In the genomic region with DNA sequence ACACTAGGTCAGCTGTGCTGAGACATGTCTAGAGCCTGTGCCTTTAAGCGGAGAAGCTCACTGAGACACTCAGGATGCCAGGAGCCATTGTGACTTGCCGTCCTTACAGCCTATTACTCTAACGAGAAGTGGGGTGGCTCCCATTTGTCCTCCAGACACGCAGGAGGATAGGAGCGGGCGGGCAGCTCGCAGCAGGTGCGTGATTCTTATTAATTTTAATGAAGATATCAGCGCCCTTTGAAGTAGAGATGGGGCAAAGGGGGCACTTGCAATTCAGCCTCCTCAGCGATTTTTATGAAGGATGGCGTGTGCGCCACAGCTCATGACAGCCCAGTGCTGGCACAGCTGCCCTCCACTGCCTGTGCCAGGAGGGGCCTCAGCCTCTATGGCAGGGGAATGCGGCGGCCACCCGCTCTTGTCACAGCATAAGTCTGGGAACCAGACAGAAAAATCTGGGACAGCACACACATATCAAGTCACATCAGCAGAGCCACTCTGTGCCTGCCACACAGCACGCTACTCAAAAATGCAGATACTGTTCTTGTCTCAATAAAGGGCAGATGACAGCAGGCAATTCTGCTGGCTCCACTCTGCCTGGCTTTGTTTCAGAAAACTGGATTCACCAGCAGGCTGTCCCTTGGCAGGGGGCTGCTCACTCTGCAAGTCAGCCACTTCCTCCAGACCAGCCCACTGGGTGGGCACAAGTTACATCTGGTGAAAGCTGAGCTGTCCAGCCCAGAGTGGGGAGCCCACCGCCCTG, we compare ENCODE assay signal across 9 mouse cellular contexts. TPM values are rescaled to one million over a fixed set of nuclear protein-coding genes. Genes with fewer than 3 reads are reported as not detected.
A peak's percentile ranks its signal among the peaks of the same experiment; 100 is the strongest.
DNase-seq lines count a peak whose midpoint lies in the region; ATAC-seq and TF ChIP-seq lines count a peak whose summit lies in the region.
"Had no signal": no experiment of that assay in that cellular context is flagged by ENCODE, and none has a peak within 500 bp of the region (broad histone marks: within the 10 kb centered on the region; RNA-seq: fewer than 3 reads in every experiment).

No protein-coding gene starts in this region.

- no peaks in the 10 kb centered on the region for H3K27me3 ChIP-seq in forebrain, embryonic 16.5 days (replicated peaks; ENCODE audit: control insufficient read depth, insufficient read depth, low read length)

- no peak for TF ChIP-seq CTCF in left cerebral cortex, adult 2 months (IDR thresholded peaks at IDR 0.05)

- no peaks in the 10 kb centered on the region for H3K9me3 ChIP-seq in forebrain, embryonic 16.5 days (ENCODE audit: control insufficient read depth, low read length)

- peak overlapping the region; percentile 52 for H3K9ac ChIP-seq in forebrain, embryonic 16.5 days (replicated peaks; ENCODE audit: low read depth, low read length)

- H3K4me1 ChIP-seq in forebrain, embryonic 16.5 days (replicated peaks; ENCODE audit: control insufficient read depth, insufficient read depth, low read length): peaks cover 20% of the 10 kb centered on the region

- no peaks in the 10 kb centered on the region for H3K36me3 ChIP-seq in forebrain, embryonic 16.5 days (ENCODE audit: control insufficient read depth, insufficient read depth)

- peak overlapping the region; percentile 26 for H3K4me3 ChIP-seq in forebrain, embryonic 16.5 days (replicated peaks; ENCODE audit: low read length)
- peak overlapping the region; percentile 44 for H3K4me3 ChIP-seq in left cerebral cortex, adult 2 months

- H3K27ac ChIP-seq in forebrain, embryonic 16.5 days (ENCODE audit: low read length): peak overlapping the region; percentile 85
- peak overlapping the region; percentile 83 for H3K27ac ChIP-seq in left cerebral cortex, adult 2 months

- intact Hi-C loops in left cerebral cortex, adult 2 months (cut with DNase I): no loop called here

- peak; percentile 83 for ATAC-seq in forebrain, embryonic 16.5 days
- no peak for ATAC-seq in granulocyte monocyte progenitor cell, adult 5-6 weeks (replicated peaks; ENCODE audit: poor library complexity, severe bottlenecking)

- 21% methylated on average over 17 of the region's 17 CpGs for WGBS in forebrain, embryonic 16.5 days

- H3K4me2 ChIP-seq in forebrain, embryonic 16.5 days (ENCODE audit: low read length): peak overlapping the region; percentile 49

- peak; percentile 76 for DNase-seq in retina, postnatal 1 day
- no peak for DNase-seq in retina, embryonic 14.5 days (ENCODE audit: low spot score)
- peak in 1 of 2 experiments; percentile 32 for DNase-seq in left cerebral cortex, adult 2 months (ENCODE audit: extremely low spot score in 1 of 2, low spot score in 2 of 2)
- DNase-seq in adrenal gland, postnatal 25 days: no peak
- DNase-seq in kidney, adult 8-10 months: no peak
- DNase-seq: heart, postnatal 36 days had no signal

RNA-seq across cellular contexts. Expression of a gene that starts 15.5 kb away (rescaled TPM):
- polyA plus RNA-seq in forebrain, embryonic 16.5 days (2015; fragmentation: Nextera tagmentation; extraction: Ambion mirVana): 0.34 and 0.60 TPM in 2 replicates
- under 1 TPM; 0.63 to 0.65 TPM for total RNA-seq in left cerebral cortex, adult 2 months (2021)
- total RNA-seq in granulocyte monocyte progenitor cell, adult 5-6 weeks (2014; fragmentation: Nextera tagmentation): not detected in 2 replicates
- total RNA-seq in granulocyte monocyte progenitor cell, adult 5-6 weeks (2017): 0.62 TPM in 1 of 2 replicates, not detected in the other
- total RNA-seq in adrenal gland, postnatal 25 days (2021): 3.7 and 4.0 TPM in 2 replicates

RNA-seq across cellular contexts. Expression of a gene that starts 25.4 kb away (rescaled TPM):
- 0.15 and 0.48 TPM in 2 replicates for polyA plus RNA-seq in forebrain, embryonic 16.5 days (2015; fragmentation: Nextera tagmentation; extraction: Ambion mirVana)
- 1 to 10 TPM in 1 of 2 experiments, under 1 TPM in 1; 1.00 to 1.2 TPM for total RNA-seq in left cerebral cortex, adult 2 months (2021)
- not detected in 2 replicates for total RNA-seq in granulocyte monocyte progenitor cell, adult 5-6 weeks (2014; fragmentation: Nextera tagmentation)
- total RNA-seq in granulocyte monocyte progenitor cell, adult 5-6 weeks (2017): not detected in 2 replicates
- not detected in 2 replicates for total RNA-seq in adrenal gland, postnatal 25 days (2021)
- total RNA-seq: heart, postnatal 36 days; megakaryocyte, adult 5-6 weeks had no signal

RNA-seq across cellular contexts. Expression of a gene that starts 28.0 kb away (rescaled TPM):
- 419 and 461 TPM in 2 replicates for polyA plus RNA-seq in forebrain, embryonic 16.5 days (2015; fragmentation: Nextera tagmentation; extraction: Ambion mirVana)
- 100 to 1,000 TPM; 246 to 270 TPM for total RNA-seq in left cerebral cortex, adult 2 months (2021)
- 3,179 and 3,718 TPM in 2 replicates for total RNA-seq in granulocyte monocyte progenitor cell, adult 5-6 weeks (2014; fragmentation: Nextera tagmentation)
- 5,371 and 5,776 TPM in 2 replicates for total RNA-seq in granulocyte monocyte progenitor cell, adult 5-6 weeks (2017)
- total RNA-seq in adrenal gland, postnatal 25 days (2021): 380 and 399 TPM in 2 replicates

RNA-seq across cellular contexts. Expression of a gene that starts 41.7 kb away (rescaled TPM):
- polyA plus RNA-seq in forebrain, embryonic 16.5 days (2015; fragmentation: Nextera tagmentation; extraction: Ambion mirVana): 27.9 and 30.6 TPM in 2 replicates
- 10 to 100 TPM; 13.4 to 13.6 TPM for total RNA-seq in left cerebral cortex, adult 2 months (2021)
- total RNA-seq in granulocyte monocyte progenitor cell, adult 5-6 weeks (2014; fragmentation: Nextera tagmentation): 31.3 and 37.1 TPM in 2 replicates
- 26.2 and 33.5 TPM in 2 replicates for total RNA-seq in granulocyte monocyte progenitor cell, adult 5-6 weeks (2017)
- 16.1 and 19.6 TPM in 2 replicates for total RNA-seq in adrenal gland, postnatal 25 days (2021)

RNA-seq across cellular contexts. Expression of a gene that starts 55.5 kb away (rescaled TPM):
- polyA plus RNA-seq in forebrain, embryonic 16.5 days (2015; fragmentation: Nextera tagmentation; extraction: Ambion mirVana): not detected in 2 replicates
- 1 to 10 TPM in 1 of 2 experiments, under 1 TPM in 1; 0.97 to 1.1 TPM for total RNA-seq in left cerebral cortex, adult 2 months (2021)
- total RNA-seq in granulocyte monocyte progenitor cell, adult 5-6 weeks (2014; fragmentation: Nextera tagmentation): not detected in 2 replicates
- total RNA-seq in granulocyte monocyte progenitor cell, adult 5-6 weeks (2017): 0.34 and 0.62 TPM in 2 replicates
- 0.21 TPM in 1 of 2 replicates, not detected in the other for total RNA-seq in adrenal gland, postnatal 25 days (2021)
- total RNA-seq: heart, postnatal 36 days; megakaryocyte, adult 5-6 weeks had no signal
